Mouse (Mus musculus) left cerebral cortex, adult 11 months (tissue): ENCODE results near the gene Nr3c2.

Experiments used
- DNase-seq: peaks from one replicate; pipeline ENCODE4 v3.0.0; 2022; ENCODE audit warnings: low spot score

The Nr3c2 gene

DNA sequence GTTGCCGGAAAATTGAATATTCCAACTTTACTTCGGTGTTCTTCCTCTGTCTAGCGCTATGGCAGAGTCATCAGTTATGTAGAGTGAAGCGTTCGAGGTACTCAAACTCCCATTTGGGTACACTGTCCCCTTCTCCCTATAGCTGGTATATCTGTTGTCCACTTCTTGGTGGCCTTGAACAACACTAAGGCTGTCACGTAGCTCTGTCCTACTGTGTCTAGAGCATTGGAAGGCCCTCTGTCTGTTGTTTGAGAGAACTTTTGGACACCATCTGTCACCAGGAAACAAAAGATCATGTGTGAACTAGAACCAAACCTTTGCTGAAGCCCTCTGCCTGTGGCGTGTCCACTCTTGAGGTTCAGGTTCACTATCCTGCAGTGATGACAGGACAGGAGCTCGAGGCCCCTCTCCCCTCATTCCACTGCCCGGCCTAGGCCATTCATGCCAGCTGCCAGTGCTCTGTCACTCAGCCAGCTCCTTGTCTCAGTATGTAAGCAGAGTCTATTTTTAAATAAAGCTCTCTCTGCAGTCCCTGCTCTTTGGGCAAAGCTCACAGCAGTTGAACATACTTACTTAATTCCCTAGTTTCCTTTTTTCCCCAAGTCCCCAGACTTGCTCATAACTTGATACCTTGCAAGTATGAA lies 72.6 kb downstream of the Nr3c2 start:
- no peak for DNase-seq

DNA sequence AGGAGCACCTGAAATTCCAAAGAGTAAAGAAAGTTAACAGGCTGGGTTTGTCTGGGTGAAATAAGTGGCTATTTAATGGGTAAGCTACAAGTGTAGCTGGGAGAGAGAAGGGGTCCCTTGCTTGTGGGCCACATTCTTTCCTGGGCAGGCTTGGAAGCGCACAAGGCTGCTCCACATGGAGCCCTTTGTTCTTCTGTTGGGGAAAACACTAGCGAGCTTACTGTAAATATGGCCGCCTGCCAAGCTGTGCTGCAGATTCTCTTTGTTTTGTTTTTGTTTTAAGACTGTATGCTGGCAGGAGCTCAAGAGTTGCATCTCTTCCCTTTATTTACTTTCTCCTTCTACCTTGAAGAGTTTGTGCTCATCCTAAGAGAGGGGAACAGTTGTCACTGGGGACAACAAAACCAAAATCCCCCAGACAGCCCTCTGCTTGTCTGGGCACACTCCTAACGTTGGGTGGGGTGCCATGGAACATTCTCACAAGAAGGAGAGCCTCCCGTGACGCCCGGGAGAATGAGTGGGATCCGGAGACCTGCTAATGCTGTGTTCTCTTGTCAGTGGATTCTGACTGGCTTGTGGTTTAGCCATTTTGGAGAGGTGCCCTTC lies 73.8 kb downstream of the Nr3c2 start:
- DNase-seq: no peak

- no peak for DNase-seq
Observed at GRCm38 (mm10) chr8:76977907-76978306, 78.7 kb downstream of the Nr3c2 start.

GRCm38 (mm10) chr8:76984082-76984481 lies 84.8 kb downstream of the Nr3c2 start:
- no peak for DNase-seq

DNA sequence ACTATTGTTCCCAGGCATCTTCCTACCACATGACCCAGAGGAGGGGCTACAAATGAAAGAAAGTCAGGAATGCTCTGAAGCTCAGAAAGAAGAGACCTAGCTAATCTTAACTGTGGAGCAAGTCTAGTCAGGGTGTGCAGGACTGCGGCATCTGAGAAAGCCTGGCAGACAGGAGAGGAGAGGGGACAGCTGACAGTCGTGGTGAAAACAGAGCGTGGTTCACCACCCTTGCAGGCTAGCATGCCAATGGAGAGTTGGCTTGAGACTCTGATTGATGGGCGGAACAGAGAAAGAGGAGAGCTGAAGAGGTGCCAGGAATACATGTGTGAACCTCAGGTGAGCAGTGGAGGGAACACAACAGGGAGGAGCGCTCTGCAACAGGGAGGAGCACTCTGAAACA lies 85.6 kb downstream of the Nr3c2 start:
- DNase-seq: no peak

DNA sequence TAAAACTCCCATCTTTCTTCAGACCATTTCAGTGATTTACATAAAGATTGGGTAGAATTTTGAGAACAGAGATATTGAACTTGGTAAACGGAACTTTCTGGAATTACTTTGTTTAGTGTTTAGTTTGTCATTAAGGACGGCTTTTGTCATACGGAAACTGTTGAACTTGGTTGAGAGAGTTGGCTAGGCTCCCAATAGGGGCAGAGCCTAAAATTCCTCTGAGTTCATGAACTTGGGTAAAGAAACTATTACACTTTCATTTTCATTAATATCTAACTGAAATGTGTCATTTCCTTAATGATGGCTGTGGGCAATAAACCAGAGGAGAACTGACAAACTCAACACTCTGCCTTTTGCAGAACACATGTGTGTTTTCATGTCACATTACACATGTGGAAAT lies 88.6 kb downstream of the Nr3c2 start:
- DNase-seq: no peak

- no peak for DNase-seq
Observed at GRCm38 (mm10) chr8:76998276-76998675, 99.0 kb downstream of the Nr3c2 start.

DNA sequence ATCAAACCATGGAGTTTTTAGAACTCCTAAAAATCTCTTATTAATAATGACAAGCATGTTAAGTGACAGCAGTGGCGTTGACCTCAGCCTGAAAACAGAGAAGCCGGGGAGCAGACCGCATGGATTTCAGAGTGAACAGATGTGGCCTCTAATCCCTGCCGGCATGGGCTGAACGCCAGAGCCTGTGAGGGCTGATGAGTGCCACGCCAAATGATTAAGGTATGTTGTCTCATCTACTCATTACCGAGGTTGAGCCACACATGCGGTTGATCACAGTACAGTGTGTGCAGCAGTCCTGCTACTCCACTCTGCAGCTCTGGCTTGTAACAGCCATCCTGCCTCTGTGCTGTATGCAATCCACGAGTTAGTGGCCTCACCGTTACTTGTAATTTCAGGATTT lies 110.2 kb downstream of the Nr3c2 start:
- DNase-seq: no peak

DNA sequence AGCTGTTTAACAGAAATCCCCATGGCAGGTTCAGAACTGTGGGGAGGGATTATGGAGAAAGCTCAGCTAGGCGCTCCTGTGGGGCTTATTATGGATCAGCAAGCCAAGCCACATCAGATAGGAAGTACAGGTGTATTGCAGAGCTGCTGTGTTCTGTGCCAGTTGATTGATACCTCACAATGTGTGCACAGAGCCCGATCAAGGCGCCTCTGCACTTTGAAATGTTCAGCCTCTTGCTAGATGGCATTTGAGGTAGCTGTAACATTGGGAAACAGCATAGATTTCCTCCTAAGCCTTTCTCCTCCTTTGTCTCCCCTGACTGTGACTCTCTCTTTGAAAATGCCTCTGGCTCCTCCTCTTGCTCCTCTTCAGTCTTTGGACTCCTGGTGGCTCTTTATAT lies 112.7 kb downstream of the Nr3c2 start:
- no peak for DNase-seq

GRCm38 (mm10) chr8:77012641-77013040 lies 113.4 kb downstream of the Nr3c2 start:
- no peak for DNase-seq

GRCm38 (mm10) chr8:77016713-77017112 lies 117.5 kb downstream of the Nr3c2 start:
- no peak for DNase-seq

- DNase-seq: no peak
Observed at GRCm38 (mm10) chr8:77023837-77024710, 124.8 kb downstream of the Nr3c2 start.

DNA sequence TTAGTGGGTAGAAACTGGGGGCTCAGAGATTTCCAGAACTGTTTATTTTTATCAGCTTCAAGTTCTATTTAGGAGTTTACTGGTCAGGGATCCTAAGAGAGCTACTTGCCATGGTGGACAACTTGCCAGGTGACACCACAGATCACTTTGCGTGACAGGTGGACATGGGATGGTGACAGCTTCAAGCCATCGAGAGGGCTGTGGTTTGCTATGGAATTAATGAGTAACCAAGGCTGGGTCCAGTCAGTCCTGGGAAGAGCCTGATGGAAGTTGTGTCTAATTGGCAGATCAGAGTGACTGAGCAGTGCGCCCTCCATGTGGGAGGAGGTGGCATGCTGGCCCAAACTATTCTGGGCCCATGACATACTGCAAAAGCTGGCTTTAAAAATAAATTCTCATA lies 132.0 kb downstream of the Nr3c2 start:
- no peak for DNase-seq

DNA sequence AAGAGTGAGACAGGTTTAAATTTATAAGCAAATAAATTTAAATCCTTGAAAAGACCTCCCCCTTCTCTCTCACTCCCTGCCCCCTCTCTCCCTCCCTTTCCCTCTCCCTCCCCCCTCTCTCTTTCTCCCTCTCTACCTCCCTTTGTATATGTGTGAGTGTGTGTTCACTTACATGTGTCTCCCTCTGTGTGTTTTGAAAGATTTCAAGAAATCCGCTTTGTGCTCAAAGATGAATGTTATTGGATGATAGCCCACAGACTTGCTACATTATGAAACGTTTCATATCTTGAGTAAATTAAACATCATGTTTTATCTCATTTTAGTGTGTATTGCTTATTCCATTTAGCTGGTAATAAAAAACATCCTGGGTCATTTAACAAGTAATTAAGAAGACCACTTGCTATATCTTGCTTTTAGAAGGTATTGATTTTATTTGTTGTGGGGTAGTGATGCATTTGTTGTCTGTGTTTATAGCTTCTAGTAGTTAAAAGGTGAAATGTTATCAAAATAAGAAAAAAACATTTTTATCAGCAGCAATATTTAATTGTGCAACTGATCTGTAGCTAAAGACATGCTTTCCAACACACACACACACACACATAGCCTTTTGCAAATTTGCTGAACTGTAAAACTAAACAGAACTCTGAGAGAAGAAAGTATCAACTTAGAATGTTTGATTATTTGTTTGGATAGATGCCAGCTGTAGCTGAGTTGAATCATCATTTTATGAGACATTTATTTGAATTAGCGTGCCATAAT lies 134.6 kb downstream of the Nr3c2 start:
- DNase-seq: no peak

GRCm38 (mm10) chr8:77034465-77034829 lies 135.2 kb downstream of the Nr3c2 start:
- no peak for DNase-seq

- no peak for DNase-seq
Observed at GRCm38 (mm10) chr8:77041214-77041613, 142.0 kb downstream of the Nr3c2 start.

- DNase-seq: no peak
Observed at GRCm38 (mm10) chr8:77044849-77045248, 145.6 kb downstream of the Nr3c2 start.

GRCm38 (mm10) chr8:77045711-77046110 lies 146.5 kb downstream of the Nr3c2 start:
- no peak for DNase-seq

DNA sequence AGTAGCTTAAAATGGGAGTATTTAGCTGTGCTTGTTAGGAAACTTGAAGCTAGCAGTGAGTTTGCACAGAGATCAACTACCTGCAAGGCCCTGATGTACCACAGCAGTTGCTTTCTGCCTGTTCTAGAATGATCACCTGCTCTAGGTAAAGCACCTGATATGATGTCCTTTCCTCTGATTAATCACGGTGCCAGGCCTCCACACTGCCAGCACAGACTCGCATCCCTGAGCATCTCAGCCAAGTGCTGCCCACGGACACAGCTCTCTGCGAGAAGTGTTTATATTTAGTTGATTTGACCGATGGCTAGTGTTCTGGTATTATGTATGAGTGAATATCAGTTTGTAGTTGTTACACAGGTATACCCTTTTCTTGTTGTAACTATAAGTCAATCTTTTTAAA lies 147.0 kb downstream of the Nr3c2 start:
- no peak for DNase-seq

DNA sequence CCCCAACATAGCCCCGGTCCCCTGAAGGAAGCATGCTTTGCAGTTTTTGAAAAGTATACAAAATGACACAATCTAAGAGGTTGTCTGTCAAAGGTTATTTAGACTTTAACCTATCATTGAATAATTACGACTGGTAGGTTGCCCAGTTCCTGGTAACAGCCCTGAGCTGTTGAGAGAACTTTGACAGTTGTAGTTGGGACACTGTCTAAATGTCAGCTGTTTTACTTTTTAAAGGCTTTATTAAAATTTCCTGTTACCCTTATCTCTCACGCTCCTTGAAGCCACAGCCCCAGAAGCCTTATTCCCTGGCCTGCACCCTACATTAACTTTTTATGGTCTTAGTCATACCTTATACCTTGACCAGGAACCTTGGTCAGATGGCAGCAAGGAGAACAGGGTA lies 147.5 kb downstream of the Nr3c2 start:
- no peak for DNase-seq

GRCm38 (mm10) chr8:77051399-77052275 lies 152.4 kb downstream of the Nr3c2 start:
- no peak for DNase-seq
